Mouse (Mus musculus): ENCODE measurements around the gene Padi6.
A peak's percentile ranks its signal among the peaks of the same experiment; 100 is the strongest.

Padi6 gene

GRCm38 (mm10) chr4:140742543-140742942 is at the start of gene Padi6:
Gene Padi6, minus strand, starts transcription at chr4:140742643.
- no peak for DNase-seq (ENCODE audit: low read depth)

- no peak for DNase-seq (ENCODE audit: low read depth)
Observed at GRCm38 (mm10) chr4:140791071-140791470, 48.6 kb upstream of the Padi6 start.

GRCm38 (mm10) chr4:140789983-140790382 is 47.5 kb upstream of the Padi6 start:
- DNase-seq (ENCODE audit: low read depth) = no peak

GRCm38 (mm10) chr4:140788983-140789382 is 46.5 kb upstream of the Padi6 start:
- peak; percentile 82 for DNase-seq (ENCODE audit: low read depth)

GRCm38 (mm10) chr4:140788264-140788663 is 45.8 kb upstream of the Padi6 start:
- no peak for DNase-seq (ENCODE audit: low read depth)

GRCm38 (mm10) chr4:140787414-140787813 is 45.0 kb upstream of the Padi6 start:
- DNase-seq (ENCODE audit: low read depth) = no peak

GRCm38 (mm10) chr4:140785217-140785616 is 42.8 kb upstream of the Padi6 start:
- DNase-seq (ENCODE audit: low read depth) = no peak

- DNase-seq (ENCODE audit: low read depth) = no peak
Observed at GRCm38 (mm10) chr4:140784292-140784945, 42.0 kb upstream of the Padi6 start.

- no peak for DNase-seq (ENCODE audit: low read depth)
Observed at GRCm38 (mm10) chr4:140782821-140783220, 40.4 kb upstream of the Padi6 start.

GRCm38 (mm10) chr4:140780507-140780906 is 38.1 kb upstream of the Padi6 start:
- no peak for DNase-seq (ENCODE audit: low read depth)

- no peak for DNase-seq (ENCODE audit: low read depth)
Observed at GRCm38 (mm10) chr4:140779803-140780397, 37.5 kb upstream of the Padi6 start.

- DNase-seq (ENCODE audit: low read depth) = peak; percentile 27
Observed at GRCm38 (mm10) chr4:140776623-140777022, 34.2 kb upstream of the Padi6 start.

- peak; percentile 15 for DNase-seq (ENCODE audit: low read depth)
Observed at GRCm38 (mm10) chr4:140775876-140776275, 33.4 kb upstream of the Padi6 start.

- DNase-seq (ENCODE audit: low read depth) = no peak
Observed at GRCm38 (mm10) chr4:140774893-140775292, 32.5 kb upstream of the Padi6 start.

- no peak for DNase-seq (ENCODE audit: low read depth)
Observed at GRCm38 (mm10) chr4:140774025-140774800, 31.8 kb upstream of the Padi6 start, which contains the start of gene Padi4. Gene Padi4, minus strand, starts transcription at chr4:140774236.

GRCm38 (mm10) chr4:140771091-140771490 is 28.6 kb upstream of the Padi6 start:
- DNase-seq (ENCODE audit: low read depth) = no peak

- DNase-seq (ENCODE audit: low read depth) = no peak
Observed at GRCm38 (mm10) chr4:140770433-140770832, 28.0 kb upstream of the Padi6 start.

- no peak for DNase-seq (ENCODE audit: low read depth)
Observed at GRCm38 (mm10) chr4:140768973-140769372, 26.5 kb upstream of the Padi6 start.

- no peak for DNase-seq (ENCODE audit: low read depth)
Observed at GRCm38 (mm10) chr4:140765936-140766335, 23.5 kb upstream of the Padi6 start.

- peak; percentile 74 for DNase-seq (ENCODE audit: low read depth)
Observed at GRCm38 (mm10) chr4:140763158-140763557, 20.7 kb upstream of the Padi6 start.

- no peak for DNase-seq (ENCODE audit: low read depth)
Observed at GRCm38 (mm10) chr4:140761601-140762000, 19.2 kb upstream of the Padi6 start.

- no peak for DNase-seq (ENCODE audit: low read depth)
Observed at GRCm38 (mm10) chr4:140755811-140756210, 13.4 kb upstream of the Padi6 start.

GRCm38 (mm10) chr4:140753366-140753765 is 10.9 kb upstream of the Padi6 start:
- DNase-seq (ENCODE audit: low read depth) = no peak
